Mouse (Mus musculus) adrenal gland, adult 18-20 months (tissue): ENCODE results near the gene Gm43552. TPM values are rescaled to one million over a fixed set of nuclear protein-coding genes. Genes with fewer than 3 reads are reported as not detected.
A peak's percentile ranks its signal among the peaks of the same experiment; 100 is the strongest.

Experiments used
- DNase-seq, 2 experiments: peaks; one replicate each; pipeline ENCODE4 v3.0.0; 2021 to 2022; ENCODE audit warnings: low spot score in 2 of 2
- total RNA-seq, 2 experiments: library from RNA; stranded (reverse); gene quantifications; 1 replicate in 1 of 2; 2 replicates in 1 of 2; pipeline ENCODE4 v1.2.3; 2021

The Gm43552 gene
- total RNA-seq, 2 experiments from 2014 or later = 1.2 TPM; not detected in 1

- DNase-seq = no peak
Measured at GRCm38 (mm10) chr5:65444981-65445380, 47.7 kb downstream of the Gm43552 start.

DNA sequence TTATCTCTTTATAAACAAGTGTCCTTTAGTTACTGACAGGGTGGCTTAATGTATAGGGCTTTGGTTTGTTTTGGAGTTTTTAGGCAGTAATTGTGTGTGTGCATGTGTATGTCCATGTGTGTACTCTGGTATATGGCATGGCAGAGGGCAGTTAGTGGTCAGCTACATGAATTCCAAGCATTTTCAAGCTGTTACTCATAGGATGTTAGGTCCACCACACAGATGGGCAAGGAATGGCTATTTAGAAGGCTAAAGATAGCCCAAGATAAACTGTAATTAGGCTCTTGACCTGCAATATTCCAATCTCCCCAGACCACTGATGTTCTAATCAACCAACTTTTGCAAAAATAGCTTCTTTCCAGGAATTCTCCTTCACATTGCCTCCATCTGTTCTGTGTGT lies 54.6 kb downstream of the Gm43552 start:
- no peak for DNase-seq

DNA sequence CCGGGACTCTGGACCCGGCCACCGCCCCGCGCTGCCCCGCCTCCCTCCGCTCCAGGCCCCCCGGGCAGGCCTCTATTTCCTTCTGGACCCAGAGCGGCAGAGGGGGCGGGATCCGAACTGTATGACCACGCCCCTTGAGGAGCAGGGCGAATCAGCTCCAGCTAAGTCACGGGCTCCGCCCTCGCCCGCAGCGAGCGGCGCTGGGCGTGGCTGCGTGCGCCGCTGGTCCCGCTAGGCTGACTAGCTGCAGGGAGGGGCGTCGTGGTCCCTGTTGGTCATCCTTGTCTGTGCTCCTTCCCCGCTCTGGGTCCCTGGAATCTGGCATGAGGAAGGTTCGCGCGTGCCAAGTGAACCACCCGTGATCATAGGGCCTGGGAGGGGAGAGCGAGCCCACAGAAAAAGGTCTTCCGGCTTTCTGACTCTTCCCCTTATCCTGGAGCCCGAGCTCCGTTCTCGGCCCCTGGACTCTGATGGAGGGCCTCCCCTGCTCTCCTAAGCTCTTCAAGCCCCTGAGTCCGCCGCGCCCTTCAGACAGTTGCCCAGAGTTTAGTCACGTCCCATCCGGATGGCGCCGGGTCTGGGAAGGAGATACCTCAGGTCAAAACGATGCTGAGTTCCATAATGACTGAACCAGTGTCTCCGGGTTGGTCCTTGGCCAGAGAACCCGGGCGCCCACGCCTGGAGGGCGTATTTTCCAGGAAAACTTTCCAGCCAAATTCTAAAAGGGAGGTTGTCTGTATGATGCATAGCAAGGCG lies 56.6 kb downstream of the Gm43552 start, which contains the start of gene Ugdh:
Ugdh (minus strand) TSS at position 144 of the 756 bp plus-strand sequence.
- DNase-seq = peak; percentile 94 to 99

DNA sequence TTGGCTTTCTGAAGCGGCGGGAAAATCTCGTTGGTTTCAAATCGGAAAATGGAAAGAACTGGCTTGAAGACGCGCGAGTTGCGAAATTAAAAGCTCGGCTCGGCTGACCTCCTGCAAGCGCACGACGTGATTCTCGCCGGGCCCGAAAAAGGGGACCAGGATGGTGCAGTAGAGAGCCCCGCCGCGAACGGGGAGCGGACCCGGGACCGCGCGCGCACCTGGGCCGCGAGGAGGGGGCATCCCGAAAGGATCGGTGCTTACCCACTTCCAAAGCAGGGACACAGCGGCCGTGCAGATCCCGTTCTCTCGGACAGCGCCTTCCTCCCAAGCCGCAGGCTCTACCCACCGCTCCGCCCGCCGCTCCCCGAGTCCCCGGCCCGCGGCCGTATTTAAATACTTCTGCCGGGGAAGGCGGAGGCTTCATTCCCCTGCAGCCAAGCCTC lies 57.2 kb downstream of the Gm43552 start:
- no peak for DNase-seq

GRCm38 (mm10) chr5:65434471-65435362 lies 57.9 kb downstream of the Gm43552 start:
- DNase-seq = no peak

DNA sequence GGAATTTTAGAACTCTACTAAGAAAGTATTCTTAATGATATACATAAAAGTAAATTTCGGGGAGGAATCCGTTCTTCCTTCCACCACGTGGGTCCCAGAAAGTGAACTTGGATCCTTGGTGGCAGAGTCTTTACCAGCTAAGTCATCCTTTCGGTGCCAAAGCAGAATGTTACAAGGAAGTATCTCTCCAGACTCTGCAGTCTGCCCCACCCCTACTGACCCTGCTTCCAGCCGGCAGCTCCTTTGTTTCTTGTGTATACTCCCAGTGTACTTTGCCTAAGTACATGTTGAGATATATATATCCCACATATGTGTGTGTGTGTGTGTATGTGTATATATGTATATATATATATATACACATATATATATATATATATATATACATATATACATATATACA lies 63.2 kb downstream of the Gm43552 start:
- DNase-seq = no peak

DNA sequence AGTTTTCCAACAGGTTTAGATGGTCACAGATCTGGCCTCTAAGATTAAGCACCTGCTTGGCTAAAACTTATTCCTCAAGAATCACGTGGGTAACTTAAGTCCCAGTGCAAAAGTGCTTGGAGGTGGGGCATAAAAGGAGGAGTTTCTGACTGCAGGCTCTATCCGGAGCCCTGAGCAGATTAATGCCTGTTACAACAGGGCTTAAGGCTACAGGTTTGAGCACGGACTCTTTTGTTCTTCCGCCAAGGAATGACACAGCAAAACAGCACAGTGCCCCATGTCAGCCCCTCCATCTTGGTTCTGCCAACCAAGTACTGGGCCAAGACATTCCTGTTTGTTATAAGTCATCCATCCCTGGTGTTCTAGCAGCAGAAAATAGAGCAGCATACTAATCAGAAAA lies 64.3 kb downstream of the Gm43552 start:
- DNase-seq = no peak

DNA sequence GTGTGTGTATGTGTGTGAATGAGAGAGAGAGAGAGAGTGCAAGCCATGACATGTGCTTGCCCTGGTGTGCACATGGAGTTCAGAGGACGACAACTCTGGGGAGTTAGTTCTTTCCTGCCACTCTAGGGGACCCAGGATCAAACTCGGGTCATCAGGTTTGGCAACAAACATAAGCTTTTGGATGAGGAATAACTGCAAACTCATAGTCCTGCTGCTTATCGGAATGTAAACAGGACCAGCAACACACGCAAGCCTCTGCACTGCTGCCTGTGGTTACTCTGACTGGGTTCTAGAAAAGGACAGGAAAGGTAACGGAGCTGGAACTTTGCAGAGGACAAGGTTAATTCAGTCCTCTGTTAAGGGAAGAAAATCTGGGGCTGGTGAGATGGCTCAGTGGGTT lies 67.4 kb downstream of the Gm43552 start:
- DNase-seq = no peak

GRCm38 (mm10) chr5:65424215-65424614 lies 68.4 kb downstream of the Gm43552 start:
- no peak for DNase-seq

- no peak for DNase-seq
Measured at GRCm38 (mm10) chr5:65422803-65423202, 69.8 kb downstream of the Gm43552 start.

DNA sequence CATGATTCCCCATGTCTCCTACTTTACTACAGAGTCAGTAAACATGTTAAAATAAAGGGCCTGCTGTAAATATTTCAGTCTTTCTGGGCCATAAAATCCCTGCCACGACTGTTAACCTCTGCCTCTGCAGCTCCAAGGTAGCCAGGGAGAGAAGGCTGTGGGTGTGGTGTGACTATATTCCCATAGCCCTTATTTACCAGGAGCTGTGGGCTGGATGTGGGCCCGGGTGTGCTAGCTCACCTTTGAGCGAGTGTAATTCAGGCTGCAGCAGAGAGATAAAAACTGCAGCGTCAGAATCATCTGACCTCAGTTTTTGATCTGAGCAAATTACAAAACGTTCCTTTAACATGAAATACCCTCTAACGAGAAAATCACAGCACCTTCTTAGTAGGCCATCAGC lies 71.8 kb downstream of the Gm43552 start:
- DNase-seq = no peak

DNA sequence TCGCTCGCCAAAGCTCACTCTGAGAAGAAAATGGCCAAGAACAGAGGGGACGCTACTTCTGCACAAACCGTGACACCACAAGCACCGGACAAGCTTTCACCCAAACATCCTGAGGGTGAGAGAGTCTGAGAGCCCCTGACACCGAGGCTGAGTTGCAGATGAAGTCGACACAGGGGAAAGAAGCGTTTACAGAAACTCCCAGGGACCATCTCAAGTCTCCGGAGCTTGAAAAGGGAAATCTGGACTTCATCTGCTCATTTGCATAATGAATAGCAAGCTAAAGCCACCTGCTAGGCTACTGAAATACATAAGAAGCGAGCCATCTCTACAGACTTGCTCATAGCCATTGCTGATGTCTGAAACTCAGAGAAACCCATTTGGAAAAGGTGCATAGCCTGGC lies 73.5 kb downstream of the Gm43552 start:
- no peak for DNase-seq

DNA sequence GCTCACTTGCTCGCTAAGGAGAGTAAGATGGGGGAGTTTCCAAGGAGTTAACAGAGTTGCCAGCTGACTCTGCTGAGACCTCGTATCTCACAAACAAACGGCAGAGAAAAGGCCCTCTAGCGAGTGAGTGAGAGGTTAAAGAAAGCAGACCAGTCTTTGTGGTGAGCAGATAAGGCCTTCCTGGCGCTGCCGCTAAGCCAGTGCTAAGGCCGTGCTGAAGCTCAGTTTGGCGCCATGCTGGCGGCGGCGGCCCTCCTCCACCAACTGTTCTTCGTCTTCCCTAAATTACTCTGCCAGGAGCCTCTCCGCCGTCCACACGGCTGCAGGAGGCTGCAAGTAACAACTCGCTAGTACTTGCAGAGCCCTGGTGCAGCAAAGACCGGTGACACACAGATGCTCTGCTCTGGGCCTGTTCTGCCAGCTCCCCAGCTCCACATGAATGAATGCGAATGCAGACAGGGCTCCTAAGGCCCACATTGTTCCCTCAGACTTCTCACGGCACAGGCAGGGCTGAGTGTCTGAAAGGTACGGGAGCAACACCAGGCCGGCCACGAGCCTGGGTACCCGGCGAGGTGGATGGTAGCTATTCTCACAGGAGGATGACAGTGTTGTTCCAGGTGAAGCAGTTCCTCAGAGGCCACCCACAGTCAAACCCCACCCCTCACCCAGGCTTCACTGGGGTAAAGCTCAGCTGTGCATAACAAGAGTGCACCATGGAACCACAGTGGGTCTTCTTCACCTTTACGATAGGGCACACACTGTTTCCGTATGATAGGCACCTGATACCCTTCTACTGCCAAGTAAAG lies 76.8 kb downstream of the Gm43552 start:
- no peak for DNase-seq

DNA sequence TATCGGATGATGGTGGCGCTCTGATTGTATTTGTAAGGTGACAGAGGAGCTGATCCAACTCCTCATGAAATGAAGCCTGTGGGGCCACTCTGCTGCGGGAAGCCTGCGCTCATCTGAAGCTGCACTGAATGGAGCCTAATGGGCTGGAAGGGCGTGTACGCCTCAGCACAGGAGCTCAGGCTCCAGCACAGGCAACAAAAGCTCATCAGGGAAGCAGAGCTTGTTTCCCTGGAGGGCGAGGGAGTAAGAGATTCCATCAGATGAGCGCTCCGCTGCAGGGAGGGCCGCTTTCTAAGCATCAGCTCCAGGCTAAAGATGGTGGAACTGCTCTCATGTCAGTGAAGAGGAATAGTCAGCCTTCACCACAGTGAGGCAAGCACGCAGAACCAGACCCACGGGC lies 84.6 kb downstream of the Gm43552 start:
- DNase-seq = no peak

DNA sequence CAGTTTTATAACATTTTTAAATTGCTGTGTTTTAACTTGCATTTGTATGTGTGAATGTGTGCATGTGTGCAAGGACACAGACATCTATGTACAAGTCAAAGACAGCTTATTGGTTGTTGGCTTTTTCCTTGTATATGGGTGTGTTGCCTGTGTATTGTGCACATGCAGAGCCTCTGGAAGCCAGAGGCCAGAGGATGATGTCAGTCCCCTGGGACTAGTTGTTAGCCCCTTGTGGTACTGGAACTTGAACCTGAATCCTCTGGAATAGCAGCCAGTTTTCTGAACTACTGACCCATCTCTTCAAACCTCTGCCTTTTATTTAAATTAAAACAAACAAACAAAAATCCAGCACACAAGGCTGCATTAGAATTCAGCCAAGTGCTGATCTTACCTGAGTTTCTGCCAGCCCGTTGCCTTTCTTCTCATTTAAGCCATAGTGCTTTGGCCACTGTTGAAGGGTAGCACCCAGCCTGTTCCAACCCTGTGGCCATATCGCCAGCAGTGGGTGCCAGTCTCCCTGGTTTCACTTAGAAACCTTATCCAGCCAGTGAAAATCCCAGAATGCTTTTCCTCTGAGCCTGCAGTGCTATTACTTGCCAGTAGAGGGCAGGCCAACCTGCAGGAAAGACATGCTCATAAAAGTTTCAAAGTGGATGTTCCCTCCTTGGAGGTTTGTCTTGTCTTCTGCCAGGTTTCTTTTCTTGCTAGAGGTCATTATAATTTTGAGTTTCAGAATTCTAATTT lies 91.2 kb downstream of the Gm43552 start:
- peak; percentile 75 to 88 for DNase-seq

GRCm38 (mm10) chr5:65394425-65394824 lies 98.2 kb downstream of the Gm43552 start:
- DNase-seq = no peak

- DNase-seq = no peak
Measured at GRCm38 (mm10) chr5:65391753-65392152, 100.9 kb downstream of the Gm43552 start.

- peak; percentile 99 to 100 for DNase-seq
Measured at GRCm38 (mm10) chr5:65390648-65391644, 101.7 kb downstream of the Gm43552 start, which contains the start of the genes Rpl9 and Lias. Rpl9 (minus strand) TSS chr5:65391444. Lias (plus strand) TSS chr5:65391497.
